Mouse (Mus musculus) hindbrain, postnatal 0 days (tissue): ENCODE measurements around the gene Cd274. TPM values are rescaled to one million over a fixed set of nuclear protein-coding genes. Genes with fewer than 3 reads are reported as not detected.

Source experiments
- ATAC-seq: fragments of 200-750 bp; cut with Nextera tagmentation; 2 replicates; pipeline ENCODE4 v1.8.0; 2017; ENCODE audit warnings: mild to moderate bottlenecking, moderate TSS enrichment, moderate library complexity
- DNase-seq: peaks from one replicate; pipeline ENCODE4 v3.0.0-alpha.2; 2015; ENCODE audit warnings: low spot score
- H3K27ac ChIP-seq: fragments of 300-500 bp; sonication (generic); 2 replicates; pipeline ENCODE4 v1.5.1; 2014; ENCODE audit warnings: mild to moderate bottlenecking
- H3K27me3 ChIP-seq: fragments of 300-500 bp; sonication (generic); 2 replicates; pipeline ENCODE4 v1.6.1; 2014; ENCODE audit warnings: low read length, mixed read lengths; ENCODE audit not compliant: insufficient read depth
- H3K36me3 ChIP-seq: fragments of 300-500 bp; sonication (generic); 2 replicates; pipeline ENCODE4 v1.6.1; 2014; ENCODE audit warnings: low read length, mixed read lengths; ENCODE audit not compliant: insufficient read depth
- H3K4me1 ChIP-seq: fragments of 300-500 bp; sonication (generic); 2 replicates; pipeline ENCODE4 v1.6.1; 2014; ENCODE audit warnings: antibody characterized with exemption, low read length, mixed read lengths; ENCODE audit not compliant: insufficient read depth
- H3K4me2 ChIP-seq: fragments of 300-500 bp; sonication (generic); 2 replicates; pipeline ENCODE4 v1.6.1; 2014; ENCODE audit warnings: low read depth, mild to moderate bottlenecking, low read length, moderate library complexity, mixed read lengths
- H3K4me3 ChIP-seq: fragments of 300-500 bp; sonication (generic); 2 replicates; pipeline ENCODE4 v1.5.1; 2014; ENCODE audit warnings: low read length
- H3K9ac ChIP-seq: fragments of 300-500 bp; sonication (generic); replicated peaks from 2 replicates; pipeline ENCODE4 v1.6.1; 2014; ENCODE audit warnings: mild to moderate bottlenecking, low read length, moderate library complexity, mixed read lengths
- H3K9me3 ChIP-seq: fragments of 300-500 bp; sonication (generic); 2 replicates; pipeline ENCODE4 v1.6.1; 2016; ENCODE audit warnings: low read length, mixed read lengths
- CTCF ChIP-seq: IDR thresholded peaks from 2 replicates; pipeline ENCODE4 v1.5.1; 2016; ENCODE audit warnings: antibody characterized with exemption, control low read depth, low read depth
- WGBS: fragments of 180-500 bp; shearing (Covaris S2); extraction: QIAGEN DNeasy Blood & Tissue Kit; methylation state at CpG from one replicate; pipeline ENCODE4 v1.1.7; 2014; 5-methylcytosine and 5-hydroxymethylcytosine counted together
- polyA plus RNA-seq: library from polyadenylated mRNA; unstranded; fragments of >200 nt; fragmentation: Nextera tagmentation; extraction: Ambion mirVana; gene quantifications from 2 replicates; pipeline ENCODE4 v1.2.1, GENCODE M21; 2015
- total RNA-seq: library from RNA; depleted of rRNA; stranded (reverse); fragments of >200 nt; gene quantifications from 2 replicates; pipeline ENCODE4 v1.2.3, GENCODE M21; 2014; rRNA removed

The Cd274 gene
- total and polyA plus RNA-seq, 2 experiments from 2014 or later, result 0.16 to 0.24 TPM

GRCm38 (mm10) chr19:29422013-29422645, 54.9 kb downstream of the Cd274 start:
- WGBS, result 73% methylated on average over 16 of the region's 16 CpGs
- Histone ChIP-seq H3K27me3 (no peaks in the 10 kb centered on the region), H3K4me1 (no peaks in the 10 kb centered on the region), H3K9me3 (no peaks in the 10 kb centered on the region), H3K27ac (no peak overlapping the region), H3K4me3 (no peak overlapping the region), H3K9ac (no peak overlapping the region), H3K4me2 (no peak overlapping the region), H3K36me3 (no peaks in the 10 kb centered on the region)
- DNase-seq (no peak), ATAC-seq (no peak)
- TF ChIP-seq CTCF, result no peak

GRCm38 (mm10) chr19:29422796-29423195, 55.5 kb downstream of the Cd274 start:
- Histone ChIP-seq H3K27ac (no peak overlapping the region), H3K36me3 (no peaks in the 10 kb centered on the region), H3K4me3 (no peak overlapping the region), H3K27me3 (no peaks in the 10 kb centered on the region), H3K9ac (no peak overlapping the region), H3K9me3 (no peaks in the 10 kb centered on the region), H3K4me1 (no peaks in the 10 kb centered on the region), H3K4me2 (no peak overlapping the region)
- DNase-seq (no peak), ATAC-seq (no peak)
- no peak for TF ChIP-seq CTCF
- WGBS, result 75% methylated on average over 7 of the region's 7 CpGs

GRCm38 (mm10) chr19:29430516-29430915, 63.3 kb downstream of the Cd274 start:
- TF ChIP-seq CTCF, result no peak
- 83% methylated on average over 3 of the region's 3 CpGs for WGBS
- no peak overlapping the region for H3K9ac ChIP-seq
- no peaks in the 10 kb centered on the region for H3K36me3 ChIP-seq
- no peak overlapping the region for H3K27ac ChIP-seq
- DNase-seq (no peak), ATAC-seq (no peak)
- no peaks in the 10 kb centered on the region for H3K27me3 ChIP-seq
- H3K9me3 ChIP-seq, result no peaks in the 10 kb centered on the region
- no peaks in the 10 kb centered on the region for H3K4me1 ChIP-seq
- no peak overlapping the region for H3K4me3 ChIP-seq
- H3K4me2 ChIP-seq, result no peak overlapping the region

GRCm38 (mm10) chr19:29430953-29431352, 63.7 kb downstream of the Cd274 start:
- no peak for ATAC-seq
- 80% methylated on average over 3 of the region's 3 CpGs for WGBS
- no peaks in the 10 kb centered on the region for H3K4me1 ChIP-seq
- no peak overlapping the region for H3K9ac ChIP-seq
- H3K4me2 ChIP-seq, result no peak overlapping the region
- H3K36me3 ChIP-seq, result no peaks in the 10 kb centered on the region
- DNase-seq, result no peak
- no peak for TF ChIP-seq CTCF
- no peak overlapping the region for H3K4me3 ChIP-seq
- no peak overlapping the region for H3K27ac ChIP-seq
- H3K27me3 ChIP-seq, result no peaks in the 10 kb centered on the region
- H3K9me3 ChIP-seq, result no peaks in the 10 kb centered on the region

- WGBS, result 61% methylated on average over 18 of the region's 18 CpGs
- Histone ChIP-seq H3K36me3 (no peaks in the 10 kb centered on the region), H3K4me2 (no peak overlapping the region), H3K27me3 (no peaks in the 10 kb centered on the region), H3K4me3 (no peak overlapping the region), H3K9me3 (no peaks in the 10 kb centered on the region), H3K9ac (no peak overlapping the region), H3K27ac (no peak overlapping the region), H3K4me1 (no peaks in the 10 kb centered on the region)
- DNase-seq (no peak), ATAC-seq (no peak)
- no peak for TF ChIP-seq CTCF
These were observed 69.7 kb downstream of the Cd274 start for GRCm38 (mm10) chr19:29436793-29437479.

Other genes with a start within 250 kb of the Cd274 start
- 18.8 and 25.7 TPM in 2 replicates for gene Jak2, start 115.6 kb upstream of the Cd274 start, total RNA-seq
- gene Jak2, start 115.6 kb upstream of the Cd274 start, polyA plus RNA-seq, result 9.5 and 9.8 TPM in 2 replicates
- gene Insl6, start 42.1 kb upstream of the Cd274 start, total RNA-seq, result 2.3 TPM in 1 of 2 replicates, not detected in the other
- 1.8 and 2.6 TPM in 2 replicates for gene Insl6, start 42.1 kb upstream of the Cd274 start, polyA plus RNA-seq
- 3.1 and 6.6 TPM in 2 replicates for gene Rln1, start 32.8 kb upstream of the Cd274 start, total RNA-seq
- 7.2 and 7.3 TPM in 2 replicates for gene Rln1, start 32.8 kb upstream of the Cd274 start, polyA plus RNA-seq
- 18.2 and 27.9 TPM in 2 replicates for gene Plgrkt, start 65 bp upstream of the Cd274 start, total RNA-seq
- 58.7 and 66.3 TPM in 2 replicates for gene Plgrkt, start 65 bp upstream of the Cd274 start, polyA plus RNA-seq
- 0.18 and 0.94 TPM in 2 replicates for gene Pdcd1lg2, start 43.5 kb downstream of the Cd274 start, total RNA-seq
- gene Pdcd1lg2, start 43.5 kb downstream of the Cd274 start, polyA plus RNA-seq, result 0.14 and 0.16 TPM in 2 replicates
- 29.1 and 39.5 TPM in 2 replicates for gene Ric1, start 154.8 kb downstream of the Cd274 start, total RNA-seq
- gene Ric1, start 154.8 kb downstream of the Cd274 start, polyA plus RNA-seq, result 11.4 and 12.0 TPM in 2 replicates